Mouse (Mus musculus) embryonic fibroblast, embryonic 13.5 days (primary cell): ENCODE measurements around the gene Gm20388. TPM values are rescaled to one million over a fixed set of nuclear protein-coding genes. Genes with fewer than 3 reads are reported as not detected.

Experiments used
- H3K27ac ChIP-seq: 2 replicates; pipeline ENCODE4 v1.5.1; 2012; ENCODE audit warnings: low read length, control low read depth, inconsistent platforms; ENCODE audit not compliant: insufficient read depth
- H3K4me1 ChIP-seq: 2 replicates; pipeline ENCODE4 v1.6.1; 2011; ENCODE audit warnings: low read length; ENCODE audit not compliant: control insufficient read depth, insufficient read depth
- H3K4me3 ChIP-seq: 2 replicates; pipeline ENCODE4 v1.5.1; 2011; ENCODE audit warnings: mild to moderate bottlenecking, control low read depth, low read length; ENCODE audit not compliant: insufficient read depth
- CTCF ChIP-seq: IDR thresholded peaks from 2 replicates; pipeline ENCODE4 v1.5.1; 2011; ENCODE audit warnings: mild to moderate bottlenecking, control low read depth, low read length, moderate library complexity, borderline replicate concordance; ENCODE audit not compliant: insufficient read depth
- POLR2A ChIP-seq: IDR thresholded peaks from 2 replicates; pipeline ENCODE4 v1.6.1; 2011; ENCODE audit warnings: low read depth, mild to moderate bottlenecking, control low read depth, low read length, moderate library complexity
- polyA plus RNA-seq: library from polyadenylated mRNA; stranded (reverse); fragments of >200 nt; gene quantifications from 2 replicates; pipeline ENCODE4 v1.2.4, GENCODE M21; 2011; ENCODE audit warnings: low read depth; ENCODE audit not compliant: missing spikeins, insufficient read length

Gm20388 gene
- polyA plus RNA-seq, 1 experiment, result 82.8 TPM

DNA sequence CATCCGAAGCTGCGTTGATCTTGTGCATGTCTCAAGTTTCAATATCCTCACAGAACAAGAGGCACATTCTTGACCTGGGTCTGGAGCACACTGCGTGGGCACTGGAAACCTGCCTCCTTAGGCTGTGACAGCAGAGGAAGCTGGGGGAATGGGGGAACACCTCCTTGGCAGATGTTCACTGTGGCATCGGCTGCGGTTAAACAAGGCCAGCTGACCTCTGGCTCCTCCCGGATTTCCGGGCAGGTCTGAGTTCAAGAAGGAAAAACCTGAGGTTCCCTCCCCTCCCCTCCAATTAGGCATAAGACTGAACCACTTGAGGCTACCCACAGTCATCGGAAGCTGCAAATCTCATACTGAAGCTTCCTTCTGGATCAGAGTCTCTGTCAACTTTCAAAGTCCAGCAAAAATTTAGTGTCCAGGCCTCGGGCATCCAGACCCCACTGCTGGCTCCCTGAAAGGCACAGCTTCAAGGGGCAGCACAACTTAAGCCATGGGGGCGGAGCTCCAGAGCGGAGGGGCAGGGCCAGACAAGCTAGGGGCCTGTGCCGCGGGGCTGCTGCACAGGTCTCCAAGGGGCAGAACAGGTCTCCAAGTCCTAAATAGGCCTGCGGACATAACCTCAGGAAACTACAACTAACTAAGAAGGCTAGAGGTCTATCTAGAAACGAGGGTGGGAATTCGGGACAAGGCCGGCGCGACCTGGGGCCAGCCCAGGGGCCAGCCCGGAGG lies 2370.1 kb downstream of the Gm20388 start:
- peaks cover 12% of the 10 kb centered on the region; the same call in 1 of the 2 replicates for H3K4me1 ChIP-seq
- TF ChIP-seq CTCF (no peak), POLR2A (0 out of 2 replicates have a peak, but pooled peaks have one; percentile 29)
- peak overlapping the region; percentile 55 for H3K27ac ChIP-seq
- H3K4me3 ChIP-seq, result 0 out of 2 replicates have a peak overlapping the region, but pooled peaks have one; percentile 7

GRCm38 (mm10) chr8:122281317-122282034 lies 2370.8 kb downstream of the Gm20388 start:
- H3K27ac ChIP-seq, result peak overlapping the region; percentile 55; the same call in 1 of the 2 replicates
- peak; percentile 45; the same call in 1 of the 2 replicates for TF ChIP-seq POLR2A
- no peak for TF ChIP-seq CTCF

GRCm38 (mm10) chr8:122282035-122282358 lies 2371.4 kb downstream of the Gm20388 start, which contains the start of gene Zfpm1:
Zfpm1 (plus strand) TSS chr8:122282141.
- H3K4me1 ChIP-seq, result peaks cover 13% of the 10 kb centered on the region; the same call in 1 of the 2 replicates
- TF ChIP-seq POLR2A (peak; percentile 56; the same call in 1 of the 2 replicates), CTCF (no peak)
- peak within 1 kb of the TSS; percentile 61 for H3K4me3 ChIP-seq
- H3K27ac ChIP-seq, result peak within 1 kb of the TSS; percentile 55

More at GRCm38 (mm10) chr8:122281317-122282034, 2370.8 kb downstream of the Gm20388 start:
- Histone ChIP-seq H3K4me1 (peaks cover 13% of the 10 kb centered on the region; the same call in 1 of the 2 replicates), H3K4me3 (peak overlapping the region; percentile 54)

GRCm38 (mm10) chr8:122282501-122283355 lies 2372.1 kb downstream of the Gm20388 start:
- peaks cover 13% of the 10 kb centered on the region; the same call in 1 of the 2 replicates for H3K4me1 ChIP-seq
- H3K4me3 ChIP-seq, result peak overlapping the region; percentile 61
- TF ChIP-seq CTCF (no peak), POLR2A (no peak)
- H3K27ac ChIP-seq, result no peak overlapping the region

- TF ChIP-seq CTCF, result no peak
- peak; percentile 23; the same call in 1 of the 2 replicates for TF ChIP-seq POLR2A
- H3K27ac ChIP-seq, result no peak overlapping the region
Observed at GRCm38 (mm10) chr8:122283356-122284202, 2372.9 kb downstream of the Gm20388 start.

DNA sequence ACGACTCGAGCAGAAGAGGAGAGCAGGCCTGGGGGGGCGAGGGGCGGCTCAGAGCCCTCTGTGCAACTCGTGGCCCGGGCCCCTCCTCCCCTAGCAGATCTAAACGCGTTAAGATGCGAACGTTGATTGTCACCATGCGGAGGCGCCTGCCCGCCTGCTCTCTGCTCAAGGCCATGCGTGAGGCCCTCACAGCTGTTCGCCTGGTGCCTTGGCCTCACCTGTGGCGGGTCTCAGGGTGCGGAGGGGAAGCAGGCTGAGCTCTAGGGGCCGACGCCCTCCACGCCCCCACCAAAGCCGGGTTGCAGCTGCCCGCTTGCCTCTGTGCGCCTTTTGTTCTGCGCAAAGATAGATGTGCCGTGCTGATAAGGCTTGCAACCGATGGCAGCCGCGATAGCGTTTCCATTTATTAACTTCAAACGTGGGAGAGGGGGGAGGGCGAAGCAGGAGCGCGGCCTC lies 2373.6 kb downstream of the Gm20388 start:
- peak; percentile 59; the same call in 1 of the 2 replicates for TF ChIP-seq CTCF
- no peak for TF ChIP-seq POLR2A
- Histone ChIP-seq H3K4me3 (peak overlapping the region; percentile 61), H3K4me1 (peaks cover 13% of the 10 kb centered on the region; the same call in 1 of the 2 replicates), H3K27ac (no peak overlapping the region)

More at GRCm38 (mm10) chr8:122283356-122284202, 2372.9 kb downstream of the Gm20388 start:
- peaks cover 13% of the 10 kb centered on the region; the same call in 1 of the 2 replicates for H3K4me1 ChIP-seq
- H3K4me3 ChIP-seq, result peak overlapping the region; percentile 61

- Histone ChIP-seq H3K4me1 (peaks cover 13% of the 10 kb centered on the region; the same call in 1 of the 2 replicates), H3K27ac (no peak overlapping the region), H3K4me3 (no peak overlapping the region)
- TF ChIP-seq POLR2A (no peak), CTCF (no peak)
Observed at GRCm38 (mm10) chr8:122284659-122285261, 2374.1 kb downstream of the Gm20388 start.

GRCm38 (mm10) chr8:122285727-122286126 lies 2375.1 kb downstream of the Gm20388 start:
- H3K27ac ChIP-seq, result no peak overlapping the region
- TF ChIP-seq POLR2A (no peak), CTCF (no peak)
- no peak overlapping the region for H3K4me3 ChIP-seq
- H3K4me1 ChIP-seq, result peaks cover 10% of the 10 kb centered on the region; the same call in 1 of the 2 replicates
